Mouse (Mus musculus): ENCODE measurements around the gene Slc37a2.
A peak's percentile ranks its signal among the peaks of the same experiment; 100 is the strongest.
"Not testable (repeated sequence)": the region's sequence is repeated elsewhere in the genome, so short reads cannot be mapped to it uniquely, and the experiment has no call there.

Gene Slc37a2

GRCm38 (mm10) chr9:37255149-37255888 lies at the start of gene Slc37a2:
Slc37a2 (minus strand) TSS chr9:37255738.
- peak; percentile 35 for DNase-seq (ENCODE audit: low read depth, low spot score)

- DNase-seq (ENCODE audit: low read depth, low spot score): no peak
These were observed 46.2 kb upstream of the Slc37a2 start for GRCm38 (mm10) chr9:37301720-37302119.

GRCm38 (mm10) chr9:37300501-37300900 lies 45.0 kb upstream of the Slc37a2 start:
- not testable (repeated sequence) for DNase-seq (ENCODE audit: low read depth, low spot score)

- no peak for DNase-seq (ENCODE audit: low read depth, low spot score)
These were observed 40.0 kb upstream of the Slc37a2 start for GRCm38 (mm10) chr9:37295586-37295985.

- no peak for DNase-seq (ENCODE audit: low read depth, low spot score)
These were observed 11.1 kb upstream of the Slc37a2 start for GRCm38 (mm10) chr9:37266622-37267021.

- peak; percentile 57 for DNase-seq (ENCODE audit: low read depth, low spot score)
These were observed 319 bp upstream of the Slc37a2 start for GRCm38 (mm10) chr9:37255889-37256225.

- DNase-seq (ENCODE audit: low read depth, low spot score): peak; percentile 5
These were observed 917 bp downstream of the Slc37a2 start for GRCm38 (mm10) chr9:37254531-37255110.

- DNase-seq (ENCODE audit: low read depth, low spot score): no peak
These were observed 4.9 kb downstream of the Slc37a2 start for GRCm38 (mm10) chr9:37250631-37251030.

GRCm38 (mm10) chr9:37249976-37250375 lies 5.6 kb downstream of the Slc37a2 start:
- DNase-seq (ENCODE audit: low read depth, low spot score): no peak

- peak; percentile 8 for DNase-seq (ENCODE audit: low read depth, low spot score)
These were observed 7.1 kb downstream of the Slc37a2 start for GRCm38 (mm10) chr9:37248381-37248906.

- no peak for DNase-seq (ENCODE audit: low read depth, low spot score)
These were observed 8.1 kb downstream of the Slc37a2 start for GRCm38 (mm10) chr9:37247429-37247828.

- no peak for DNase-seq (ENCODE audit: low read depth, low spot score)
These were observed 9.7 kb downstream of the Slc37a2 start for GRCm38 (mm10) chr9:37245810-37246209.

- no peak for DNase-seq (ENCODE audit: low read depth, low spot score)
These were observed 10.1 kb downstream of the Slc37a2 start for GRCm38 (mm10) chr9:37245404-37245803.

- no peak for DNase-seq (ENCODE audit: low read depth, low spot score)
These were observed 10.9 kb downstream of the Slc37a2 start for GRCm38 (mm10) chr9:37244600-37244999.

- DNase-seq (ENCODE audit: low read depth, low spot score): no peak
These were observed 12.8 kb downstream of the Slc37a2 start for GRCm38 (mm10) chr9:37242764-37243163.

- no peak for DNase-seq (ENCODE audit: low read depth, low spot score)
These were observed 19.4 kb downstream of the Slc37a2 start for GRCm38 (mm10) chr9:37235951-37236737.

- DNase-seq (ENCODE audit: low read depth, low spot score): no peak
These were observed 23.0 kb downstream of the Slc37a2 start for GRCm38 (mm10) chr9:37232201-37233195.

- no peak for DNase-seq (ENCODE audit: low read depth, low spot score)
These were observed 24.9 kb downstream of the Slc37a2 start for GRCm38 (mm10) chr9:37230486-37231195.

- DNase-seq (ENCODE audit: low read depth, low spot score): peak; percentile 64
These were observed 25.6 kb downstream of the Slc37a2 start for GRCm38 (mm10) chr9:37229880-37230325.

- DNase-seq (ENCODE audit: low read depth, low spot score): no peak
These were observed 30.0 kb downstream of the Slc37a2 start for GRCm38 (mm10) chr9:37225581-37225980.

All from forelimb bud, embryonic 11.5 days (tissue).